Mouse (Mus musculus): ENCODE data around the gene Itgb1bp1. TPM values are rescaled to one million over a fixed set of nuclear protein-coding genes. Genes with fewer than 3 reads are reported as not detected.

Itgb1bp1 gene
- total RNA-seq, 2 experiments from 2014 or later, result 39.5 to 43.0 TPM

GRCm38 (mm10) chr12:21302361-21302783, 16.3 kb upstream of the Itgb1bp1 start:
- no peak for DNase-seq (ENCODE audit: low spot score in 2 of 2)

DNA sequence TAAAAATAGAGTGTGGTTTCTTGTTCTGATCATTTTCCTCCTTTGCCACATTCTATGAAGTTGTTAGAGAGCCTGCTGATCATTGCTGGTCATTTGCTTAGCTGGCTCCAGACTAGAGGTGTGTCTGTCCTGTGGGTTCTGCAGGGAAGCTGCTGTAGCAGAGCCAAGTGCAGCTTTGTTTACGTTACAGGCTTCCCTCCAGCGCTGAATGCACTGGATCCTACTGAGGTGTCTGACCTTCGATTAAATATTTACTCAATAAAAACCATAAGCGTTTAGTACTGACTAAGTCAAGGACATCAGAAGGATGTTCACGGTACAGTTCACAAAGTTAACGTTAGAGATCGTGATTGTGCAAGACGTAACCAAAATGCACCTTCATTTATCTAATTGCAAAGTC, 15.8 kb upstream of the Itgb1bp1 start:
- DNase-seq (ENCODE audit: low spot score in 2 of 2), result no peak

DNA sequence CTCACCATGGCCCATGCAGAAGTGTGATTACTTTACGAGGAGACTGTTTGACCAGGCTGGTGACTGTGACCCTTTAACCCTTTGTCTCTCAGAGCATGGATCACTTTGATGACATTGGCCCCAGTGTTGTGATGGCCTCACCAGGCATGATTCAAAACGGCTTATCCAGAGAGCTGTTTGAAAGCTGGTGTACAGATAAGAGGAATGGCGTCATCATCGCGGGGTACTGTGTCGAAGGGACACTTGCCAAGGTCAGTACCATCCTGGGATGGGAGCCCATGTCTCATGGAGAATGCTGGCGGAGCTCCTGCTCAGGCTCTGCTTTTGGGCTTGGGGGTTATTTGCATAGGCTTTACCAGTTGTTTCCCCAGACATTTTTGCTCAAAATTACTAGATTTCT, 15.2 kb upstream of the Itgb1bp1 start:
- DNase-seq (ENCODE audit: low spot score in 2 of 2), result no peak

GRCm38 (mm10) chr12:21298856-21299255, 12.8 kb upstream of the Itgb1bp1 start:
- no peak for DNase-seq (ENCODE audit: low spot score in 2 of 2)

- DNase-seq (ENCODE audit: low spot score in 2 of 2), result no peak
These were observed 3.6 kb upstream of the Itgb1bp1 start for GRCm38 (mm10) chr12:21289651-21290050.

- no peak for DNase-seq (ENCODE audit: low spot score in 2 of 2)
These were observed 2.8 kb upstream of the Itgb1bp1 start for GRCm38 (mm10) chr12:21288716-21289395.

- peak in 1 of 2 experiments; percentile 21 for DNase-seq (ENCODE audit: low spot score in 2 of 2)
These were observed 897 bp upstream of the Itgb1bp1 start for GRCm38 (mm10) chr12:21286712-21287650.

DNA sequence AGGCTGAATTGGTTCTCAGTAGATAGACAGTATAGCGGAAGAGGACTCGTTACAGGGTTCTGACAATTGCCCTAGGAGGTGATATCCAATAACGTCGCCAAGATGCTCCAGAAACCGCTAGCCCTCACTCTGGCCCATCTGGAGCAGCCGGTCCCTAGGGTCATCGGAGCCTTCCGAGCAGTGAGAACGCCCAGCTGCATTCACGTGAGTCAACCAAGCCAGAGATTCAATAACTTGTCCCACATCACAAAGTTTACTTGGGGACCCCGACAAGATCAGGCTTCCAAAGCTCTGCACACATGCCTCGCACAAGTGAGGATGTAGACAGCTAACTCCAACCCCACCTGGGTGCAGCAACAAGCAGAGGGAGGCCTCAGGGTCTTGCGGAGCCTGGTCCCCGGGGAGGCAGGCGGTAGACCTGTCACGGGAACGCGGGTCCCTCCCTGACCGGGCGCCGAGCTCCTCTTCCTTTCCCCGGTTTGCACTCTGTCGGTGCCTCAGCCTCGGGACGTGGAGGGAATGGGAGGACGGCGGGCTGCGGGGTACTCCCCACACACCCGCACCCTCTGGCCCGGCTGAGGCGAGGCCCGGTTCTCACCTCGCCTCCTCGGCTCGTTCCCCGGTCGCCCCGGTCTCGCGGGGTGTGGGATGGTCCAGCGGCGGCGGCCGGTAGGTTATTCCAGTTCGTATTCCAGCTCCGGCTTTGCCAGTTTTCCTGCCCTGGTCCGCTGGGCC, 409 bp downstream of the Itgb1bp1 start:
- DNase-seq (ENCODE audit: low spot score in 2 of 2), result no peak

DNA sequence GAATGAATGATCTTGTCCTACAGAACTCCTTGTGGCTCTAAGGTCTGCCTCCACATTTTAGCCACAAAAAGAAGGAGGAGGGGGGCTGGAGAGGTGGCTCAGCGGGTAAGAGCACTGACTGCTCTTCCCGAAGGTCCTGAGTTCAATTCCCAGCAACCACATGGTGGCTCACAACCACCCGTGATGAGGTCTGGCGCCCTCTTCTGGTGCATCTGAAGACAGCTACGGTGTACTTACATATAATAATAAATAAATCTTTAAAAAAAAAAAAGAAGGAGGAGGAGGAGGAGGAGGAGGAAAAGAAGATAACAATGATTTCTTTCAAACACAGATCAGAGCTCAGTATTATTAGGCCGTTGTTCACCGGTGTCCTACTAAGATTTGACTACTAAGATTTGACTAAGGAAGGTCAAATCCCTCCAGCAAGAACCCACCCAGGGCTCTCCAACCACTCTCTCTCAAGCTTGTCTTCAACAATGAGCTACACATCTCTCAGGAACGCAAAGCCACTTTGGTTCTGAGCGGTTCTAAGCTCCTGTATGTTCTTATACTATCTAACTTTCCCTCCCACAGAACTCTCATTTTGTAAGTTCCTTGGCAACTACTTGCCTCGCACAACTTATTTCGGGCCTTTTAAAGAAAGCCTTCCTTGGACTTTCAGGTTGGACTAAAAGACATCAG, 1.2 kb downstream of the Itgb1bp1 start, which contains the start of gene Cpsf3:
TSS of gene Cpsf3 (plus strand) at position 631 of the 681 bp plus-strand sequence.
- no peak for DNase-seq (ENCODE audit: low spot score in 2 of 2)

DNA sequence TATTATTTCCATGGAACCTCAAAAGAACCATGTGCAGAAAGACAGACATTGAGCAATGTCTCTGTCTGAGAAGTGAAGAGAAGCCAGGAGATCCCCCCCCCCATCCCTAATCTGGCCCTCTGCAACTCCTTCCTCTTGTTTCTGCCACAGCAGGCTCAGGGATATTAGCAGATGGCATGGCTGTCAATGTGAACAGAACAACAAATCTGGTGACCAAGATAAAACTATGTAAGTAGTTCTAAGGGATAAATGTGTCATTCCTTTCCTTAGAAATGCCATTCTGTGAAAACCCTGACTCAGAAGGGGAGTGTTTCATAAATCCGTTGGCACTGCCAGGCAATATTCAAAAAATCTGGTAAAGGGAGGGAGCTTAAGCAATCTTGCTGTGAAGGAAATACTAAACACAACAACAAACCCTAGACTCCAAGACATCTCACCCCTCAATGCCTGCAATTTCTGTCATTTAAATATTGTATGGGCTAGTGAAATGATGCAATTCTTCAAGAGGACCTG, 8.7 kb downstream of the Itgb1bp1 start:
- DNase-seq (ENCODE audit: low spot score in 2 of 2), result no peak

- no peak for DNase-seq (ENCODE audit: low spot score in 2 of 2)
These were observed 11.6 kb downstream of the Itgb1bp1 start for GRCm38 (mm10) chr12:21274446-21274845.

GRCm38 (mm10) chr12:21268083-21268616, 17.9 kb downstream of the Itgb1bp1 start:
- DNase-seq (ENCODE audit: low spot score in 2 of 2), result no peak

- no peak for DNase-seq (ENCODE audit: low spot score in 2 of 2)
These were observed 19.3 kb downstream of the Itgb1bp1 start for GRCm38 (mm10) chr12:21266784-21267098.

DNA sequence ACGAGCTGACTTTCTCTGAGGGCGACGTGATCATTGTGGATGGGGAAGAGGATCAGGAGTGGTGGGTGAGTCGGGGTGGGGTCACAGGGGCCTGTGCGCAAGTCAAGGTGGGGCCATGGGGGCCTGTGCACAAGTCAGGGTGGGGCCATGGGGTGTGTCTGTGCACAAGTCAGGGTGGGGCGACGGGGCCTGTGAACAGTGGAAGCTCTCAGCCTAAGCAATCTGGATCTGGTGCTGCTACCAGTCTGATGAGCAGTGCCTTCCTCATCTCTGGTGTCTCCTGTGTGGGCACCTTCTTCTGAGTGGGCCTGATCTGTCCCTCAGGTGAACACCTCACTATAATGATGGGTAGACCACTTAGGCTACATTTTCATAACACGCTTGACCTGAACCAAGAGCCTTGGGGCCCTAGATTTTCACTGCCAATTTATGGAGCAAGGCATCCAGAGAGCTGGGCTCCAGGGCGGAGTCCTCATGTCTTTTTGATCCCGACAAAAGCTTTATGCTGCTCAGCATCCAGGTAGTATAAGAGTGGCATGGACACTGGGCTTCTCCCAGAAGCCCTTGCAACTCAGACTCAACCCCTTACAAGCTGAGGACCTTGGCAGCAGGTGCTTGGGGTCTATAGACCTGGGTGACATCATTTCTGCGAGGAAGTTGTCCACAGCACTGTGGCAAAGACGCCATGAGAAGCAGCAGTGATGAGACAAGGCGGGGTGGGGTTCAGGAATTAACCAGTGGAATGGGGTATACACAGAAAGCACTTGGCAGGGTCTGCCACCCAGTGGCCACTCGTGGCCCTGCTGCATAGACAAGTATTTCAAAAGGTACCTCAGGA, 19.9 kb downstream of the Itgb1bp1 start:
- peak; percentile 69 to 80 for DNase-seq (ENCODE audit: low spot score in 2 of 2)

DNA sequence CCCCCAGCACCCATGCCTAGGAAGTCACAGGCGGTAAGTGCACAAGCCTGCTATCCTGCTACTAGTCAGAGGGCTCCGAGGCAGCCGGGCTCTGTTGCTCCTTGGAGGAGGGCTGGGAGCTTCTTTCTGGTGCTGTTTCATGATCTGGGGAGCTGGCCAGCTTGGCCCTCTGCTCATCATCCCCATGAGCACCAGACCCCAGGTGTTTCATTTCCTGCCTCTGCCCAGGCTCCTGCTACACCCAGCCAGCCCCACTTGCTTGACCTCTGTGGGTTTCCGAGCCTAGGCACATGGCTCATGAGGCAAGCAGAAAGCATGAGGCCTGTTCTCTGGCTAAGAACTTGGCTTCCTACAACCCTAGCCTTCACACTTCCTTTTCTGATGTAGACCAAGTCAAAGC, 20.6 kb downstream of the Itgb1bp1 start:
- DNase-seq (ENCODE audit: low spot score in 2 of 2), result no peak

GRCm38 (mm10) chr12:21264970-21265369, 21.1 kb downstream of the Itgb1bp1 start:
- DNase-seq (ENCODE audit: low spot score in 2 of 2), result no peak

DNA sequence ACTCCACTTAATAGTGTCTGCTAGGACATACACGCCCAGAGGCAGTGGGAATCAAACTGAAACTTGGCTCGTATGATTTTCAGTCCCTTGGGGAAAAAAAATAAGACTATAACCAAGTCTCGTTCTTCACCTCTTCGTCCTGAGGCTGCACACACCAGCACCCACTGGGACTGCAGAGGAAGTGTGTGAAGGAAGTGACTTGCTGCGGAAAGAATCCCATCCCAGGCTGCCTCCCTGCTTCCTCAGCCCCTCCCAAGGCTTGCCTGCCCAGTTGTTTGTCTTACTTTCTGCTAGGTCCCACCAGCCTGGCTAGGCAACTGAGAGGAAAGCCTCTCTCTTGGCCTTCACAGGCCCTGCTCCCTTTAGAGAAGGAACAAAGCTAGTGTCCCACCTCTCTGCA, 21.8 kb downstream of the Itgb1bp1 start:
- no peak for DNase-seq (ENCODE audit: low spot score in 2 of 2)

DNA sequence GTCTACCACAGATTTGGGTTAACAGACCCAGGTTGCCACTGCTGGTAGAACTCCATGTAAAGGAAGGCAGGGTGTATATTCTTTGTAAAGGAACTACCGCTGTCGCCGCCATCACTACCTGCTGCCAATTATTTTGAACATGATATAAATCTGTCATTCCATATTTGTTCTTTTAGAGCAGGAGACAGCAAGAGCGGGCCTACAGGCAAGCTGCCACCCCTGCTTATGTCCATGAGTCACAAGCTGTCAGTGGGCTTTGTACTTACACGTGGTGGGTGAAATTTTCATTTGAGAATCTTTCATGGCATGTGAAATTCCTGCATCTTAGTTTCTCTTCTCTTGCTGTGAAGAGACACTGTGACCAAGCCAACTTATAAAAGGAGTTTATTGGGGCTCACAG, 22.8 kb downstream of the Itgb1bp1 start:
- DNase-seq (ENCODE audit: low spot score in 2 of 2), result peak in 1 of 2 experiments; percentile 36

DNA sequence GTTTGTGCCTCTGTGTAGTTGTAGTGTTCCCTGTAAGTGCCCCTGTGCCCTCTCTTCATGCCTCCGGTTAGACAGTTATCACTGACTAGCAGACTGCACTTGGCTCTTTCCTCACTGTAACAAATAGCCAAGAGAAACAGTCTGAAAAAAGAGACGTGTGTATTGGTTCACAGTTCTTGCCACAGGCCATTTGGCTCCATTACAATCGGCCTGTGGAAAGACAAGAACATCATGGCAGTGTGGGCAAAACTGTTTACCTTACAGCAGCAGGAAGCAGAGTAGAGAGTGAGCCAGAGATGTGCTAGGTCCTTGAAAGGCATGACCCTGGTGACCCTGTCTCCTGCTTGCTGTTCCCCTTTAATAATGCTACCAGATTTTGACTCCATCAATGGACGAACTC, 24.6 kb downstream of the Itgb1bp1 start:
- no peak for DNase-seq (ENCODE audit: low spot score in 2 of 2)

Data from layer of hippocampus, postnatal 10 days (tissue).